Mouse (Mus musculus): Measurements from ENCODE around the gene Prrt2. TPM values are rescaled to one million over a fixed set of nuclear protein-coding genes. Genes with fewer than 3 reads are reported as not detected.

Prrt2 gene
- total and polyA plus RNA-seq, 2 experiments: 0.75 TPM; not detected in 1

- no peaks in the 10 kb centered on the region; the same call in 1 of the 2 replicates for H3K36me3 ChIP-seq (ENCODE audit: control insufficient read depth, insufficient read depth, low read length)
- TF ChIP-seq CTCF (IDR thresholded peaks at IDR 0.05; ENCODE audit: low read depth, low read length) (no peak), POLR2A (IDR thresholded peaks at IDR 0.05; ENCODE audit: extremely low read depth, insufficient read depth, low read length) (no peak)
- H3K4me1 ChIP-seq (ENCODE audit: control insufficient read depth, insufficient read depth, low read length): peaks cover 12% of the 10 kb centered on the region
- no peak overlapping the region for H3K27ac ChIP-seq (replicated peaks; ENCODE audit: insufficient read depth, low read depth, low read length)
- H3K79me2 ChIP-seq (ENCODE audit: control insufficient read depth, insufficient read depth, low read length): no peaks in the 10 kb centered on the region
- 75% methylated on average over 5 of the region's 5 CpGs for WGBS
- DNase-seq (ENCODE audit: extremely low read depth, low read depth, low spot score): no peak
- H3K9ac ChIP-seq (ENCODE audit: low read depth, low read length): no peak overlapping the region
- H3K27me3 ChIP-seq (ENCODE audit: control insufficient read depth, insufficient read depth, low read length): no peaks in the 10 kb centered on the region
- no peak overlapping the region for H3K4me3 ChIP-seq (ENCODE audit: insufficient read depth, low read depth, low read length)
These were observed 834 bp upstream of the Prrt2 start for GRCm38 (mm10) chr7:127021563-127022527.

- Histone ChIP-seq H3K27ac (replicated peaks; ENCODE audit: insufficient read depth, low read depth, low read length) (no peak overlapping the region), H3K36me3 (ENCODE audit: control insufficient read depth, insufficient read depth, low read length) (no peaks in the 10 kb centered on the region; the same call in 1 of the 2 replicates), H3K27me3 (ENCODE audit: control insufficient read depth, insufficient read depth, low read length) (no peaks in the 10 kb centered on the region), H3K79me2 (ENCODE audit: control insufficient read depth, insufficient read depth, low read length) (no peaks in the 10 kb centered on the region), H3K9ac (ENCODE audit: low read depth, low read length) (no peak overlapping the region), H3K4me1 (ENCODE audit: control insufficient read depth, insufficient read depth, low read length) (peaks cover 19% of the 10 kb centered on the region), H3K4me3 (ENCODE audit: insufficient read depth, low read depth, low read length) (peak overlapping the region; percentile 4; the same call in 1 of the 2 replicates)
- 66% methylated on average over 5 of the region's 5 CpGs for WGBS
- no peak for DNase-seq (ENCODE audit: extremely low read depth, low read depth, low spot score)
- no peak for TF ChIP-seq CTCF (IDR thresholded peaks at IDR 0.05; ENCODE audit: low read depth, low read length)
- no peak for TF ChIP-seq POLR2A (IDR thresholded peaks at IDR 0.05; ENCODE audit: extremely low read depth, insufficient read depth, low read length)
These were observed 520 bp downstream of the Prrt2 start for GRCm38 (mm10) chr7:127020491-127020890.

GRCm38 (mm10) chr7:127020031-127020430 is 980 bp downstream of the Prrt2 start:
- no peak for DNase-seq (ENCODE audit: extremely low read depth, low read depth, low spot score)
- WGBS: 89% methylated on average over 3 of the region's 3 CpGs
- Histone ChIP-seq H3K9ac (ENCODE audit: low read depth, low read length) (no peak overlapping the region), H3K27me3 (ENCODE audit: control insufficient read depth, insufficient read depth, low read length) (no peaks in the 10 kb centered on the region), H3K79me2 (ENCODE audit: control insufficient read depth, insufficient read depth, low read length) (no peaks in the 10 kb centered on the region; the same call in 1 of the 2 replicates), H3K4me3 (ENCODE audit: insufficient read depth, low read depth, low read length) (no peak overlapping the region), H3K27ac (replicated peaks; ENCODE audit: insufficient read depth, low read depth, low read length) (no peak overlapping the region), H3K4me1 (ENCODE audit: control insufficient read depth, insufficient read depth, low read length) (peaks cover 18% of the 10 kb centered on the region), H3K36me3 (ENCODE audit: control insufficient read depth, insufficient read depth, low read length) (no peaks in the 10 kb centered on the region; the same call in 1 of the 2 replicates)
- TF ChIP-seq POLR2A (IDR thresholded peaks at IDR 0.05; ENCODE audit: extremely low read depth, insufficient read depth, low read length) (no peak), CTCF (IDR thresholded peaks at IDR 0.05; ENCODE audit: low read depth, low read length) (no peak)

GRCm38 (mm10) chr7:127019306-127019960 is 1.6 kb downstream of the Prrt2 start:
- Histone ChIP-seq H3K27ac (replicated peaks; ENCODE audit: insufficient read depth, low read depth, low read length) (no peak overlapping the region), H3K36me3 (ENCODE audit: control insufficient read depth, insufficient read depth, low read length) (no peaks in the 10 kb centered on the region; the same call in 1 of the 2 replicates), H3K4me1 (ENCODE audit: control insufficient read depth, insufficient read depth, low read length) (peaks cover 14% of the 10 kb centered on the region), H3K9ac (ENCODE audit: low read depth, low read length) (no peak overlapping the region), H3K27me3 (ENCODE audit: control insufficient read depth, insufficient read depth, low read length) (no peaks in the 10 kb centered on the region), H3K4me3 (ENCODE audit: insufficient read depth, low read depth, low read length) (no peak overlapping the region), H3K79me2 (ENCODE audit: control insufficient read depth, insufficient read depth, low read length) (no peaks in the 10 kb centered on the region; the same call in 1 of the 2 replicates)
- TF ChIP-seq CTCF (IDR thresholded peaks at IDR 0.05; ENCODE audit: low read depth, low read length) (no peak), POLR2A (IDR thresholded peaks at IDR 0.05; ENCODE audit: extremely low read depth, insufficient read depth, low read length) (no peak)
- 86% methylated on average over 14 of the region's 14 CpGs for WGBS
- no peak for DNase-seq (ENCODE audit: extremely low read depth, low read depth, low spot score)

GRCm38 (mm10) chr7:127018416-127019305 is 2.4 kb downstream of the Prrt2 start:
- peaks cover 14% of the 10 kb centered on the region for H3K4me1 ChIP-seq (ENCODE audit: control insufficient read depth, insufficient read depth, low read length)
- no peaks in the 10 kb centered on the region for H3K36me3 ChIP-seq (ENCODE audit: control insufficient read depth, insufficient read depth, low read length)
- H3K79me2 ChIP-seq (ENCODE audit: control insufficient read depth, insufficient read depth, low read length): peaks cover 6% of the 10 kb centered on the region; the same call in 1 of the 2 replicates
- H3K27ac ChIP-seq (replicated peaks; ENCODE audit: insufficient read depth, low read depth, low read length): no peak overlapping the region
- 81% methylated on average over 15 of the region's 15 CpGs for WGBS
- no peak for TF ChIP-seq CTCF (IDR thresholded peaks at IDR 0.05; ENCODE audit: low read depth, low read length)
- TF ChIP-seq POLR2A (IDR thresholded peaks at IDR 0.05; ENCODE audit: extremely low read depth, insufficient read depth, low read length): no peak
- H3K27me3 ChIP-seq (ENCODE audit: control insufficient read depth, insufficient read depth, low read length): no peaks in the 10 kb centered on the region
- DNase-seq (ENCODE audit: extremely low read depth, low read depth, low spot score): no peak
- H3K4me3 ChIP-seq (ENCODE audit: insufficient read depth, low read depth, low read length): no peak overlapping the region
- no peak overlapping the region for H3K9ac ChIP-seq (ENCODE audit: low read depth, low read length)
